Mouse (Mus musculus): ENCODE data around the gene Itgb4. TPM values are rescaled to one million over a fixed set of nuclear protein-coding genes. Genes with fewer than 3 reads are reported as not detected.

The Itgb4 gene
- total and polyA plus RNA-seq, 3 experiments = 0.05 to 0.13 TPM; not detected in 1

- Histone ChIP-seq H3K4me1 (ENCODE audit: insufficient read depth, low read depth, low read length) (peaks cover 47% of the 10 kb centered on the region), H3K4me3 (ENCODE audit: low read depth, low read length) (peak overlapping the region; percentile 79), H3K36me3 (replicated peaks) (peaks cover 35% of the 10 kb centered on the region), H3K27me3 (ENCODE audit: insufficient read depth, low read length) (no peaks in the 10 kb centered on the region), H3K9me3 (replicated peaks) (no peaks in the 10 kb centered on the region)
- no peak for DNase-seq (ENCODE audit: low spot score)
- ATAC-seq (ENCODE audit: extremely low read depth, insufficient number of reproducible peaks, low FRiP score, poor library complexity, severe bottlenecking) = peak; percentile 9; the same call in 1 of the 2 replicates
- TF ChIP-seq GATA1 (IDR thresholded peaks at IDR 0.05; ENCODE audit: borderline replicate concordance, low read length) (no peak), TAL1 (conservative IDR thresholded peaks at IDR 0.05; ENCODE audit: low read depth, low read length) (no peak), POLR2AphosphoS5 (IDR thresholded peaks at IDR 0.05; ENCODE audit: insufficient replicate concordance, low read depth, low read length) (no peak; the same call in 1 of the 2 replicates), CTCF (IDR thresholded peaks at IDR 0.05; ENCODE audit: low read depth, low read length) (no peak), GATA2 (IDR thresholded peaks at IDR 0.05; ENCODE audit: borderline replicate concordance, low read depth, low read length) (no peak)
Observed at GRCm38 (mm10) chr11:116030898-116031845, 56.7 kb downstream of the Itgb4 start.

DNA sequence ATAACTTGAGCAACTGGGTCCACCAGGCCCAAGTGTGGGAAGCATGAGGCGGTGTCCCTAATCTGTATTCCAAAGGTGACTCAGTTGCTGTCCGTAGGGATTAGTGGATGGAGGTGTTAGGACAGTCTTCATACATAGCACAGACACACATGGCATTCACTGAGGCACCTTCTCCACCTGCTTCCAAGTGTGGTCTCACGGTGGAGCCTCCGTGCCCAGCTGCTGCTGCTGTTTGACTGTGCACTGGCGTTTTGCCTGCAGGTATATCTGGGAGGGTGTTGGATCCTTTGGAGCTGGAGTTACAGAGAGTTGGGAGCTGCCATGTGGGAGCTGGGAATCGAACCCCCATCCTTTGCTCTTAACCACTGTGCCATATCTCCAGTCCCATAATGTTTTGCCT is 60.1 kb downstream of the Itgb4 start:
- peaks cover 35% of the 10 kb centered on the region for H3K4me1 ChIP-seq (ENCODE audit: insufficient read depth, low read depth, low read length)

GRCm38 (mm10) chr11:116036671-116037070 is 62.2 kb downstream of the Itgb4 start:
- Histone ChIP-seq H3K36me3 (replicated peaks) (peaks cover 77% of the 10 kb centered on the region), H3K27me3 (ENCODE audit: insufficient read depth, low read length) (no peaks in the 10 kb centered on the region), H3K9me3 (replicated peaks) (no peaks in the 10 kb centered on the region), H3K4me3 (ENCODE audit: low read depth, low read length) (no peak overlapping the region), H3K4me1 (ENCODE audit: insufficient read depth, low read depth, low read length) (peaks cover 25% of the 10 kb centered on the region)
- no peak for TF ChIP-seq POLR2AphosphoS5 (IDR thresholded peaks at IDR 0.05; ENCODE audit: insufficient replicate concordance, low read depth, low read length)
- TF ChIP-seq GATA1 (IDR thresholded peaks at IDR 0.05; ENCODE audit: borderline replicate concordance, low read length) = no peak
- no peak for TF ChIP-seq CTCF (IDR thresholded peaks at IDR 0.05; ENCODE audit: low read depth, low read length)
- TF ChIP-seq TAL1 (conservative IDR thresholded peaks at IDR 0.05; ENCODE audit: low read depth, low read length) = no peak
- TF ChIP-seq GATA2 (IDR thresholded peaks at IDR 0.05; ENCODE audit: borderline replicate concordance, low read depth, low read length) = no peak
- DNase-seq (ENCODE audit: low spot score) (no peak), ATAC-seq (ENCODE audit: extremely low read depth, insufficient number of reproducible peaks, low FRiP score, poor library complexity, severe bottlenecking) (no peak)

More for the DNA sequence above, 60.1 kb downstream of the Itgb4 start:
- no peak for ATAC-seq (ENCODE audit: extremely low read depth, insufficient number of reproducible peaks, low FRiP score, poor library complexity, severe bottlenecking)
- Histone ChIP-seq H3K9me3 (replicated peaks) (no peaks in the 10 kb centered on the region), H3K27me3 (ENCODE audit: insufficient read depth, low read length) (no peaks in the 10 kb centered on the region), H3K4me3 (ENCODE audit: low read depth, low read length) (no peak overlapping the region), H3K36me3 (replicated peaks) (peaks cover 66% of the 10 kb centered on the region)
- TF ChIP-seq TAL1 (conservative IDR thresholded peaks at IDR 0.05; ENCODE audit: low read depth, low read length) (no peak), GATA1 (IDR thresholded peaks at IDR 0.05; ENCODE audit: borderline replicate concordance, low read length) (no peak), POLR2AphosphoS5 (IDR thresholded peaks at IDR 0.05; ENCODE audit: insufficient replicate concordance, low read depth, low read length) (no peak), CTCF (IDR thresholded peaks at IDR 0.05; ENCODE audit: low read depth, low read length) (no peak), GATA2 (IDR thresholded peaks at IDR 0.05; ENCODE audit: borderline replicate concordance, low read depth, low read length) (no peak)
- no peak for DNase-seq (ENCODE audit: low spot score)

GRCm38 (mm10) chr11:116037826-116038225 is 63.3 kb downstream of the Itgb4 start:
- H3K36me3 ChIP-seq (replicated peaks) = peaks cover 79% of the 10 kb centered on the region

DNA sequence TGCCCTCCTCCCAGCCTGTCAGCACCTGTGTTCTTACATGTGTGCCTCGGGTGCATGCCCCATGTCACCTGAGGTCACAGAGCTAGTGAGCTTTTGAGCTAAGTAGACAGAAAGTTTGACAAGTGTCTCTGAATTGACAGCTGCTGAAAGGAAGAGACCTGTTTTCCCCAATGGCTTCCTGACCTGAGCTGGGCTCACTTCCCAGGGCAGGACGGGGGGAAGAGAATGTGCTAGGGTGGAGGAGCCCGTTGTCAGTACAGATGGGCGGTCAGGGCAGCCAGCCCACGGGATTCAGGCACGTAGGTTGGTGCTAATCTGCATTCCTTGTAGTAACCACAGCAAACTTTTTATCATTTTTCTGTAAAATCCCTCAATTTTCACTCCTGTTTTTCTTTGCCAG is 66.1 kb downstream of the Itgb4 start:
- TF ChIP-seq CTCF (IDR thresholded peaks at IDR 0.05; ENCODE audit: low read depth, low read length) (no peak), TAL1 (conservative IDR thresholded peaks at IDR 0.05; ENCODE audit: low read depth, low read length) (no peak), GATA1 (IDR thresholded peaks at IDR 0.05; ENCODE audit: borderline replicate concordance, low read length) (no peak), POLR2AphosphoS5 (IDR thresholded peaks at IDR 0.05; ENCODE audit: insufficient replicate concordance, low read depth, low read length) (no peak), GATA2 (IDR thresholded peaks at IDR 0.05; ENCODE audit: borderline replicate concordance, low read depth, low read length) (no peak)
- Histone ChIP-seq H3K36me3 (replicated peaks) (peaks cover 83% of the 10 kb centered on the region), H3K9me3 (replicated peaks) (peaks cover 3% of the 10 kb centered on the region; the same call in 1 of the 2 replicates), H3K4me1 (ENCODE audit: insufficient read depth, low read depth, low read length) (peaks cover 26% of the 10 kb centered on the region), H3K4me3 (ENCODE audit: low read depth, low read length) (no peak overlapping the region), H3K27me3 (ENCODE audit: insufficient read depth, low read length) (no peaks in the 10 kb centered on the region)
- no peak for ATAC-seq (ENCODE audit: extremely low read depth, insufficient number of reproducible peaks, low FRiP score, poor library complexity, severe bottlenecking)
- DNase-seq (ENCODE audit: low spot score) = no peak

More at GRCm38 (mm10) chr11:116037826-116038225, 63.3 kb downstream of the Itgb4 start:
- no peak overlapping the region for H3K4me3 ChIP-seq (ENCODE audit: low read depth, low read length)
- no peaks in the 10 kb centered on the region for H3K27me3 ChIP-seq (ENCODE audit: insufficient read depth, low read length)
- H3K9me3 ChIP-seq (replicated peaks) = peaks cover 3% of the 10 kb centered on the region; the same call in 1 of the 2 replicates
- no peak for ATAC-seq (ENCODE audit: extremely low read depth, insufficient number of reproducible peaks, low FRiP score, poor library complexity, severe bottlenecking)
- DNase-seq (ENCODE audit: low spot score) = no peak
- TF ChIP-seq POLR2AphosphoS5 (IDR thresholded peaks at IDR 0.05; ENCODE audit: insufficient replicate concordance, low read depth, low read length) = no peak
- no peak for TF ChIP-seq TAL1 (conservative IDR thresholded peaks at IDR 0.05; ENCODE audit: low read depth, low read length)
- TF ChIP-seq GATA1 (IDR thresholded peaks at IDR 0.05; ENCODE audit: borderline replicate concordance, low read length) = no peak
- TF ChIP-seq GATA2 (IDR thresholded peaks at IDR 0.05; ENCODE audit: borderline replicate concordance, low read depth, low read length) = no peak
- no peak for TF ChIP-seq CTCF (IDR thresholded peaks at IDR 0.05; ENCODE audit: low read depth, low read length)
- peaks cover 27% of the 10 kb centered on the region for H3K4me1 ChIP-seq (ENCODE audit: insufficient read depth, low read depth, low read length)

GRCm38 (mm10) chr11:116041833-116042232 is 67.3 kb downstream of the Itgb4 start:
- no peak overlapping the region for H3K4me3 ChIP-seq (ENCODE audit: low read depth, low read length)
- peaks cover 24% of the 10 kb centered on the region for H3K4me1 ChIP-seq (ENCODE audit: insufficient read depth, low read depth, low read length)
- DNase-seq (ENCODE audit: low spot score) = no peak
- peaks cover 84% of the 10 kb centered on the region for H3K36me3 ChIP-seq (replicated peaks)
- no peaks in the 10 kb centered on the region for H3K27me3 ChIP-seq (ENCODE audit: insufficient read depth, low read length)
- no peak for TF ChIP-seq GATA1 (IDR thresholded peaks at IDR 0.05; ENCODE audit: borderline replicate concordance, low read length)
- no peak for TF ChIP-seq TAL1 (conservative IDR thresholded peaks at IDR 0.05; ENCODE audit: low read depth, low read length)
- TF ChIP-seq GATA2 (IDR thresholded peaks at IDR 0.05; ENCODE audit: borderline replicate concordance, low read depth, low read length) = no peak
- TF ChIP-seq CTCF (IDR thresholded peaks at IDR 0.05; ENCODE audit: low read depth, low read length) = no peak
- no peak for TF ChIP-seq POLR2AphosphoS5 (IDR thresholded peaks at IDR 0.05; ENCODE audit: insufficient replicate concordance, low read depth, low read length)
- no peak for ATAC-seq (ENCODE audit: extremely low read depth, insufficient number of reproducible peaks, low FRiP score, poor library complexity, severe bottlenecking)
- H3K9me3 ChIP-seq (replicated peaks) = peaks cover 3% of the 10 kb centered on the region; the same call in 1 of the 2 replicates

All from G1E (cell line).